Mouse (Mus musculus): Measurements from ENCODE around the gene Mdn1.

- TF ChIP-seq CTCF (IDR thresholded peaks at IDR 0.05; ENCODE audit: borderline replicate concordance, control insufficient read depth, extremely low read depth, insufficient read depth, low read length, poor library complexity), result no peak
- TF ChIP-seq POLR2A (IDR thresholded peaks at IDR 0.05; ENCODE audit: control insufficient read depth, extremely low read depth, insufficient read depth, low read length, poor library complexity), result no peak
Observed at GRCm38 (mm10) chr4:32677471-32677870, 20.6 kb downstream of the Mdn1 start.

Measured in thymus, adult 2 months (tissue).